Mouse (Mus musculus): ENCODE measurements around the gene Dimt1. TPM values are rescaled to one million over a fixed set of nuclear protein-coding genes. Genes with fewer than 3 reads are reported as not detected.

Dimt1 gene
- total and polyA plus RNA-seq, 2 experiments from 2014 or later = 25.8 to 32.9 TPM

DNA sequence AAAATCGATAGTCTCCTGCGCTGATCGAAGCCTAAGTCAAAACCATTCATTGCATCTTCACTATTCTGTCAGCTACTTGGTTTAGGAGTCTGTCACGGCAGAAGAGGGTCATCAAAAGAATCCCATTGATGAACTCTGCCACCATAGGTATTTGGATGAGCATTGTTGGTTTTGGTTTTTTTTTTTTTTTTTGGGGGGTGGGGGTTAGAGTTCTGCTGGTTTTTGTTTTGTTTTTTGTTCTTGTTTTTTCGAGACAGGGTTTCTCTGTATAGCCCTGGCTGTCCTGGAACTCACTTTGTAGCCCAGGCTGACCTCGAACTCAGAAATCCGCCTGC lies 9.8 kb upstream of the Dimt1 start:
- H3K9me3 ChIP-seq (ENCODE audit: low read length) = no peaks in the 10 kb centered on the region
- peak overlapping the region; percentile 82 for H3K4me2 ChIP-seq (ENCODE audit: low read depth)
- H3K4me3 ChIP-seq (ENCODE audit: low read depth, low read length) = peak overlapping the region; percentile 73
- no peaks in the 10 kb centered on the region for H3K27me3 ChIP-seq (ENCODE audit: insufficient read depth, low read length)
- WGBS = 28% methylated on average over 7 of the region's 7 CpGs
- H3K9ac ChIP-seq = peak overlapping the region; percentile 74
- TF ChIP-seq CTCF (IDR thresholded peaks at IDR 0.05; ENCODE audit: low read depth) = no peak
- H3K27ac ChIP-seq (ENCODE audit: low read depth, low read length) = no peak overlapping the region
- no peak; the same call in 1 of the 2 replicates for ATAC-seq
- peaks cover 9% of the 10 kb centered on the region; the same call in 1 of the 2 replicates for H3K4me1 ChIP-seq (ENCODE audit: insufficient read depth)
- no peak for DNase-seq
- no peaks in the 10 kb centered on the region for H3K36me3 ChIP-seq (ENCODE audit: insufficient read depth)

DNA sequence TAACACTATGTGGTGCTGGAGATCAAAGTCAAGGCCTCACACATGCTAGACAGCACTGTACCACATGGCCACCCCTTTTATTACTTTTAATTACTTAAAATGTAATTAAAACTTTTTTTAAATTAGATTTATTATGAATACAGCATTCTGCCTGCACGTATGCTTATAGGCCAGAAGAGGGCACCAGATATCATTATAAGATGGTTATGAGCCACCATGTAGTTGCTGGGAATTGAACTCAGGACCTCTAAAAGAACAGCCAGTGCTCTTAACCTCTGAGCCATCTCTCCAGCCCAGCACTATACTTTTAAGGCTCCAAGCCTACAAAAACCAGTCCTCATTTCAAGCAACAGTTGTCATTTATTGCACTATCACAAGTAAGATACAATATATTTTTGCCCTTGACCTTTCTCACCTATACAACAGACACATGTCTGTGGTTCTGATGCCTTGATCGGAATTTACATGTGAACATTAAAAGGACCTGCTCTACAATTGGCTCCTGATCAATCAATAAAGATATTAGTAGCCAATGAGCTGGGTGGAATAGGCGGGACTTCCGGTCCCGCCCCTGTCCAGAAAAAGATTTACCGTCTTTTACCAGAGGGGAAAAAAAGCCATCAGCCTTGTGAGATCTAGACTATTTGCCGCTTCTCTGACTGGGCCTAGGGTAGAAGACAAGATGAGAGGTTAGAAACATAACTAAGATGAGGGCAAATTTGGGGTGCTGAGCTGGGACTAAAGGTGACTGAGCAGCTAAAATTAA lies 5.5 kb upstream of the Dimt1 start:
- no peaks in the 10 kb centered on the region for H3K27me3 ChIP-seq (ENCODE audit: insufficient read depth, low read length)
- no peaks in the 10 kb centered on the region for H3K4me1 ChIP-seq (ENCODE audit: insufficient read depth)
- TF ChIP-seq CTCF (IDR thresholded peaks at IDR 0.05; ENCODE audit: low read depth) = no peak
- no peak overlapping the region for H3K27ac ChIP-seq (ENCODE audit: low read depth, low read length)
- 25% methylated on average over 7 of the region's 7 CpGs for WGBS
- DNase-seq = peak; percentile 34
- H3K4me2 ChIP-seq (ENCODE audit: low read depth) = no peak overlapping the region
- H3K9me3 ChIP-seq (ENCODE audit: low read length) = no peaks in the 10 kb centered on the region
- no peak overlapping the region for H3K9ac ChIP-seq
- ATAC-seq = no peak
- H3K36me3 ChIP-seq (ENCODE audit: insufficient read depth) = no peaks in the 10 kb centered on the region
- H3K4me3 ChIP-seq (ENCODE audit: low read depth, low read length) = no peak overlapping the region

DNA sequence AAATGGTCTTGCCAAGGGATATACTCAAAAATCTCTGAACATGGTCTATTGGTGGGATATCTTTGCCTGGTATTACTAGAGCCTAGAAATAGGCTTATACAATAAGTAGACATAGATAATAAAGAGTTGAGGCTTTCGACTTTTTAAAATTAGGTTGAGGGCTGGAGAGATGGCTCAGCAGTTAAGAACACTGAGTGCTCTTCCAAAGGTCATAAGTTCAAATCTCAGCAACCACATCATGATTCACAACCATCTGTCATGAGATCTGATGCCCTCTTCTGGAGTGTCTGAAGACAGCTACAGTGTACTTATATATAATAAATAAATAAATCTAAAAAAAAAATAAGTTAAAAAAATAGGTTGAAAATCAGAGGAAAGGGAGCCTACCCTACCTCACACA lies 4.2 kb upstream of the Dimt1 start:
- H3K4me3 ChIP-seq (ENCODE audit: low read depth, low read length) = no peak overlapping the region
- no peak for TF ChIP-seq CTCF (IDR thresholded peaks at IDR 0.05; ENCODE audit: low read depth)
- DNase-seq = no peak
- peaks cover 2% of the 10 kb centered on the region; the same call in 1 of the 2 replicates for H3K4me1 ChIP-seq (ENCODE audit: insufficient read depth)
- no peak overlapping the region for H3K9ac ChIP-seq
- WGBS = 94% methylated on average over 1 of the region's 1 CpGs
- H3K27me3 ChIP-seq (ENCODE audit: insufficient read depth, low read length) = no peaks in the 10 kb centered on the region
- no peak overlapping the region for H3K27ac ChIP-seq (ENCODE audit: low read depth, low read length)
- no peaks in the 10 kb centered on the region for H3K36me3 ChIP-seq (ENCODE audit: insufficient read depth)
- no peak for ATAC-seq
- no peaks in the 10 kb centered on the region for H3K9me3 ChIP-seq (ENCODE audit: low read length)
- no peak overlapping the region for H3K4me2 ChIP-seq (ENCODE audit: low read depth)

DNA sequence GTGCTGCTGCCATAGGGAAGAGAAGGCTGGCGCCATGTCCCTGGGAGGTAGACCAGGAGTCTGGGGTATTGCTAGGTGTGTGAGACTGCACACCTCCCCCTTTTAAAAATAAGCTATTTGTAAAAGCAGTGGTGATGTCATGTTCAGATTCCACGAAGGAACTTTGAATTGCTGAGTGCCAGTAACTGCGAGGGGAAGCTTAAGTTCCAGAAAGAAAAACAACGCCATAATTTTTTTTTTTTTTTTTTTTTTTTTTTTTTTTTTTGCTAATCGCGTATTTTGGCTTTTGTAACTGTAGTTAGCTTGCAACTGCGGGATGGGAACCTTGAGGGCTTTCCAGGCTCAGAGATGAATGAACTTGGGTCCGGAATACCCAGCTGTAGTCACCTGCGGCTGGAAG lies 1.4 kb upstream of the Dimt1 start:
- Histone ChIP-seq H3K4me3 (ENCODE audit: low read depth, low read length) (no peak overlapping the region), H3K9me3 (ENCODE audit: low read length) (no peaks in the 10 kb centered on the region), H3K27me3 (ENCODE audit: insufficient read depth, low read length) (no peaks in the 10 kb centered on the region), H3K27ac (ENCODE audit: low read depth, low read length) (no peak overlapping the region), H3K4me1 (ENCODE audit: insufficient read depth) (peaks cover 10% of the 10 kb centered on the region; the same call in 1 of the 2 replicates), H3K4me2 (ENCODE audit: low read depth) (no peak overlapping the region), H3K36me3 (ENCODE audit: insufficient read depth) (peaks cover 7% of the 10 kb centered on the region; the same call in 1 of the 2 replicates), H3K9ac (no peak overlapping the region)
- DNase-seq = no peak
- ATAC-seq = no peak
- TF ChIP-seq CTCF (IDR thresholded peaks at IDR 0.05; ENCODE audit: low read depth) = no peak
- WGBS = 87% methylated on average over 9 of the region's 9 CpGs

DNA sequence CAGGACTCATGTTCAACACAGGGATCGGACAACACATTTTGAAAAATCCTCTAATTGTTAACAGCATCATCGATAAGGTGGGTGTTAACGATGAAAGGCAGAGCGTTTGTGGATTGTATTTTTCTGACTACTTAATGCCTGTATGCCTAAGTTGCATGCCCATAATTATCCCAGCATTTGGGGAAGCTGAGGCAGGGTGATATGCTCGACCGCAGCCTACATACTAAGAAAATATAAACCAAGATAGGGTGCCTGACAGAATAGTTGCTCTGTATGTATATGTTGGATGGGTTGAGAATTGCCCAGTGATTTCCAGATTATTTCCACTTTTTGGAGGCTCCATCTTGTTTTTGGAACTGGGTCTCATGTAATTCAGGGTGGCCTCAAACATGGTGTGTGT lies 656 bp downstream of the Dimt1 start:
- 4% methylated on average over 6 of the region's 6 CpGs for WGBS
- DNase-seq (no peak), ATAC-seq (no peak)
- peak overlapping the region; percentile 88 for H3K4me3 ChIP-seq (ENCODE audit: low read depth, low read length)
- H3K9ac ChIP-seq = peak overlapping the region; percentile 88
- H3K27ac ChIP-seq (ENCODE audit: low read depth, low read length) = peak overlapping the region; percentile 77; the same call in 1 of the 2 replicates
- peaks cover 18% of the 10 kb centered on the region for H3K36me3 ChIP-seq (ENCODE audit: insufficient read depth)
- peaks cover 10% of the 10 kb centered on the region; the same call in 1 of the 2 replicates for H3K4me1 ChIP-seq (ENCODE audit: insufficient read depth)
- H3K27me3 ChIP-seq (ENCODE audit: insufficient read depth, low read length) = no peaks in the 10 kb centered on the region
- no peaks in the 10 kb centered on the region for H3K9me3 ChIP-seq (ENCODE audit: low read length)
- peak overlapping the region; percentile 77 for H3K4me2 ChIP-seq (ENCODE audit: low read depth)
- no peak for TF ChIP-seq CTCF (IDR thresholded peaks at IDR 0.05; ENCODE audit: low read depth)

DNA sequence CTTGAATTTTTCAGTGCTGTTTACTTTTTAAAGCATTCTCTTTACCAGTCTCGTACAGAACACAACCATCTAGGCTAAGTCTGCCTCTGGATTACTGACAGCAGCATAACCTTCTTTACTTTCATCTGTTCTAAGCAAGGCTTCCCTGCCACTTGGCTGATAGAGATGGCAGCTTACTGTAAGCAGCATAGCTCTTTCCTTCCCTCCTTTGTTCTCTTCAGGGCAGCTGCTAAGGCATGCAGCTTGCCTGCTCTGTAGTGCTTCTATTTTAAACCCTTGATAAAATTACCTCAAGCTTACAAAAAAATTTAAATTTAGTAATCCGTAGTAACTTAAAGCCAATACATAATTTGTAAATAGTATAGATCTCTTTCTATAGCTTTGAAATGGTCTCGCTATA lies 8.0 kb downstream of the Dimt1 start:
- Histone ChIP-seq H3K4me2 (ENCODE audit: low read depth) (no peak overlapping the region), H3K27me3 (ENCODE audit: insufficient read depth, low read length) (no peaks in the 10 kb centered on the region), H3K27ac (ENCODE audit: low read depth, low read length) (no peak overlapping the region), H3K9me3 (ENCODE audit: low read length) (no peaks in the 10 kb centered on the region), H3K4me1 (ENCODE audit: insufficient read depth) (no peaks in the 10 kb centered on the region), H3K4me3 (ENCODE audit: low read depth, low read length) (no peak overlapping the region), H3K9ac (no peak overlapping the region), H3K36me3 (ENCODE audit: insufficient read depth) (peaks cover 43% of the 10 kb centered on the region)
- TF ChIP-seq CTCF (IDR thresholded peaks at IDR 0.05; ENCODE audit: low read depth) = no peak
- 0 out of 2 replicates have a peak, but pooled peaks have one; percentile 14 for ATAC-seq
- 90% methylated on average over 3 of the region's 3 CpGs for WGBS
- DNase-seq = no peak

DNA sequence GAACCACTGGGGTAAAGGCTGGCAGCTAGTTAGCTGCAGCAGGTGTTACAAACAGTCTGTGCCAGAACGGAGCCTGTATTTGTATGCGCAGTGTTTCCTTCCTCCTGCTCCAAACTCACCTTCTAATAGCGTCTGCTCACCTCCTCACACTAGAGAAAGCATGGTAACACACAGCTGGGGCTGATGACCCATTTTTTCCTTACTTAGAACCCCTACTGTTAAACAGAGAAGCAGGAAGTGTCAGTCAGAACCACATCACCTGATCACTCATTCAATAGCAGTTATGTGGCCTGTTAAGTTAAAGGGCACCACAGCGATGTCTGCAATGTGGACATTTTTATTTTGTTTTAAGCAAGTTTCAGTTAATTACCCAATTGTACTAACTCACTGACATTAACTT lies 10.6 kb downstream of the Dimt1 start:
- ATAC-seq = peak; percentile 42
- Histone ChIP-seq H3K27ac (ENCODE audit: low read depth, low read length) (no peak overlapping the region), H3K9ac (no peak overlapping the region), H3K36me3 (ENCODE audit: insufficient read depth) (peaks cover 42% of the 10 kb centered on the region), H3K27me3 (ENCODE audit: insufficient read depth, low read length) (no peaks in the 10 kb centered on the region), H3K4me2 (ENCODE audit: low read depth) (no peak overlapping the region), H3K4me3 (ENCODE audit: low read depth, low read length) (no peak overlapping the region), H3K9me3 (ENCODE audit: low read length) (no peaks in the 10 kb centered on the region), H3K4me1 (ENCODE audit: insufficient read depth) (no peaks in the 10 kb centered on the region)
- DNase-seq = no peak
- TF ChIP-seq CTCF (IDR thresholded peaks at IDR 0.05; ENCODE audit: low read depth) = no peak
- 83% methylated on average over 4 of the region's 4 CpGs for WGBS
